Mouse (Mus musculus) bone marrow macrophage, adult 2 months (primary cell): Measurements from ENCODE around the gene Mif.
"Not testable (repeated sequence)": the region's sequence is repeated elsewhere in the genome, so short reads cannot be mapped to it uniquely, and the experiment has no call there.

Source experiments
- CTCF ChIP-seq: IDR thresholded peaks from 2 replicates; pipeline ENCODE4 v1.5.1; 2012; ENCODE audit warnings: low read depth, mild to moderate bottlenecking, low read length, moderate library complexity
- POLR2A ChIP-seq: IDR thresholded peaks from 2 replicates; pipeline ENCODE4 v1.6.1; 2012; ENCODE audit warnings: mild to moderate bottlenecking, low read depth, low read length, borderline replicate concordance

DNA sequence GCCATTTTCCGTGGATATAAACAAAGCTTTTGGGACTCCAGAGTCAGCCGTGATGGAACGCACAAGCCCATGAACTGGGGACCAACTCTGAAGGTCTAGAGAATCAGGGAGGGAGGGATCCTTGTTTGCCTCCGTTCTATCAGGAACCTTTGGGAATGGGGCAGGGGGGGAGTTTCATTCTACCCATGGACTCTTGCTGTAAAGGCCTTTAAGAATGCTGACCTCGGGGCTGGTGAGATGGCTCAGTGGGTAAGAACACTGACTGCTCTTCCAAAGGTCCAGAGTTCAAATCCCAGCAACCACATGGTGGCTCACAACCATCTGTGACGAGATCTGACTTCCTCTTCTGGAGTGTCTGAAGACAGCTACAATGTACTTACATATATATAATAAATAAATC is 16.1 kb downstream of the Mif start:
- TF ChIP-seq POLR2A, CTCF: not testable (repeated sequence)
